24 mouse cellular contexts compared by ENCODE assay signal in genomic region chr10:115391076-115391475, GRCm38 (mm10).
"Had no signal": no experiment of that assay in that cellular context is flagged by ENCODE, and none has a peak within 500 bp of the region (broad histone marks: within the 10 kb centered on the region; RNA-seq: fewer than 3 reads in every experiment).

No protein-coding gene starts in this region.

- H3K27ac ChIP-seq: gastrocnemius, adult 2 months; heart, embryonic 10.5 days; hindbrain, embryonic 10.5 days; hindbrain, embryonic 12.5 days; hindbrain, embryonic 14.5 days; intestine, embryonic 15.5 days; layer of hippocampus, adult 2 months; left cerebral cortex, adult 2 months; limb, embryonic 10.5 days; limb, embryonic 12.5 days had no signal

- H3K9ac ChIP-seq: heart, embryonic 12.5 days; hindbrain, embryonic 12.5 days; hindbrain, embryonic 14.5 days; intestine, embryonic 15.5 days; limb, embryonic 12.5 days had no signal

- H3K4me3 ChIP-seq: gastrocnemius, adult 2 months; heart, embryonic 10.5 days; heart, embryonic 12.5 days; hindbrain, embryonic 10.5 days; hindbrain, embryonic 12.5 days; intestine, embryonic 15.5 days; layer of hippocampus, adult 2 months; left cerebral cortex, adult 2 months; limb, embryonic 10.5 days; limb, embryonic 12.5 days had no signal

- DNase-seq: gastrocnemius, adult 2 months; gastrocnemius, postnatal 10 days; gastrocnemius, postnatal 25 days; heart, adult 18-20 months; heart, postnatal 10 days; heart, postnatal 4 days; kidney, adult 18-20 months; kidney, adult 8-10 months; kidney, postnatal 10 days; kidney, postnatal 25 days; kidney, postnatal 4 days had no signal

- H3K27me3 ChIP-seq: heart, embryonic 12.5 days; hindbrain, embryonic 12.5 days; intestine, embryonic 15.5 days; limb, embryonic 12.5 days had no signal

- H3K4me2 ChIP-seq: heart, embryonic 12.5 days; hindbrain, embryonic 12.5 days; hindbrain, embryonic 14.5 days; intestine, embryonic 15.5 days; limb, embryonic 12.5 days had no signal

- H3K9me3 ChIP-seq: heart, embryonic 10.5 days; heart, embryonic 12.5 days; hindbrain, embryonic 10.5 days; hindbrain, embryonic 12.5 days; intestine, embryonic 15.5 days; limb, embryonic 10.5 days; limb, embryonic 12.5 days had no signal

- ATAC-seq: hindbrain, embryonic 16.5 days; inflammation-experienced regulatory T-cells, adult 6 months; intestine, embryonic 15.5 days; intestine, postnatal 0 days had no signal
